Mouse (Mus musculus) bone marrow, adult 2 months (tissue): Measurements from ENCODE around the gene Tmem186.

ENCODE experiments used
- CTCF ChIP-seq: fragments of 200-500 bp; IDR thresholded peaks from 2 replicates; pipeline ENCODE4 v1.5.1; 2011; ENCODE audit warnings: low read length, control low read depth; ENCODE audit not compliant: control insufficient read depth, insufficient read depth
- POLR2A ChIP-seq: fragments of 200-500 bp; IDR thresholded peaks from 2 replicates; pipeline ENCODE4 v1.6.1; 2011; ENCODE audit warnings: low read depth, mild to moderate bottlenecking, control low read depth, low read length, borderline replicate concordance; ENCODE audit not compliant: control insufficient read depth

GRCm38 (mm10) chr16:8686871-8687535 is 49.5 kb upstream of the Tmem186 start:
- TF ChIP-seq POLR2A: peak; percentile 63; the same call in 1 of the 2 replicates
- no peak for TF ChIP-seq CTCF
